Mouse (Mus musculus): ENCODE measurements around the gene Fbxo44.

DNA sequence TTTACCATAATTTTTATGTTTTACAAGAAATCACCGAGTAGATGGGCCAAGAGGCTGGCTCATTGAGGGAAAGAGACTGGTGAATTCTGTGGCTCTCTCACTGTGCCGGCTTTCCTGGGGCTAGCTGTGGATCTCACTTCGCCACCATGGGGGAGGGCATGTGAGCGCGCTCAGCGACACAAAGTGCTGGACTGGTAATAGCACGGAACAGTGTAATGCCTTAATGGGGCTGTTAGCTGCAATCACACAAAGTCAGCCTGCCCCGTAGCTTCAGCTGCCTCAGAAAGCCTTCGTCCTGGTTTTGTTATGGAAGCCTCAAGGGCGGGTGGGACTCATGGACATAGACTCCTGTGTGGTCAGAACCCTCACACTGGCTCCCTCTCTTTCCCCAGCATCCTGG lies 38.4 kb upstream of the Fbxo44 start:
- TF ChIP-seq CTCF (IDR thresholded peaks at IDR 0.05; ENCODE audit: low read depth, low read length) (no peak), EP300 (IDR thresholded peaks at IDR 0.05; ENCODE audit: insufficient read depth, low read depth, low read length) (no peak), POLR2A (IDR thresholded peaks at IDR 0.05; ENCODE audit: insufficient read depth, low read length) (no peak)

Data from ES-Bruce4 (cell line).